Mouse (Mus musculus): ENCODE data around the gene Galnt16.

DNA sequence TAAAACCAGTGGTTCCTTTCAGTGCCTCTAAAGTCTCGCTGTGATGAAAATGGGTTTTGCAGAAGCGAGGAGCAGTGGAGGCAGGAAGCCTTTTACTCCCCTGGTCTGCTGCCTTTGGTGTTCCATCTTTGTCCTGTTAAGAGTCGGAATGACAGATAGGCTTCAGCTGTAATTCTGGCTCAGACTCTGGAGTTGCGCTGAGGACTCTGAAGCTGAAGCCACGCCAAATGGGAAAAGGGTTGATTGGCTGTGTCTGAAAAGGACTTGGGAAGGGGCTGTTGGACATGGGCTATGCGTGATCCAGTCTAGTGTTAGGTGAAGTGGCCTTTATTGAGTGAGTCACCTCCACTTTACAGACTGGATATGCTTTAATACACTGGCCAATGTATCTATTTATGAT, 12.6 kb downstream of the Galnt16 start:
- TF ChIP-seq CTCF (IDR thresholded peaks at IDR 0.05; ENCODE audit: insufficient read depth, low read depth, low read length) (no peak), POLR2A (IDR thresholded peaks at IDR 0.05; ENCODE audit: insufficient read depth, low read depth, low read length) (no peak)
